Mouse (Mus musculus): ENCODE measurements around the gene Rgp1.
A peak's percentile ranks its signal among the peaks of the same experiment; 100 is the strongest.
"Not testable (repeated sequence)": the region's sequence is repeated elsewhere in the genome, so short reads cannot be mapped to it uniquely, and the experiment has no call there.

The Rgp1 gene

GRCm38 (mm10) chr4:43578376-43579204, at the start of gene Rgp1, which contains the start of gene Gba2:
Gene Rgp1, plus strand, starts transcription at chr4:43578715.
Gene Gba2, minus strand, starts transcription at chr4:43578873.
- DNase-seq (ENCODE audit: low spot score), result peak; percentile 64

GRCm38 (mm10) chr4:43530081-43530501, 48.4 kb upstream of the Rgp1 start:
- DNase-seq (ENCODE audit: low spot score), result no peak

GRCm38 (mm10) chr4:43530581-43530980, 47.9 kb upstream of the Rgp1 start:
- DNase-seq (ENCODE audit: low spot score), result peak; percentile 66

- no peak for DNase-seq (ENCODE audit: low spot score)
Measured at GRCm38 (mm10) chr4:43533270-43533669, 45.2 kb upstream of the Rgp1 start.

GRCm38 (mm10) chr4:43535628-43536027, 42.9 kb upstream of the Rgp1 start:
- no peak for DNase-seq (ENCODE audit: low spot score)

GRCm38 (mm10) chr4:43536031-43536430, 42.5 kb upstream of the Rgp1 start:
- DNase-seq (ENCODE audit: low spot score), result no peak

GRCm38 (mm10) chr4:43542044-43542443, 36.5 kb upstream of the Rgp1 start:
- DNase-seq (ENCODE audit: low spot score), result no peak

- no peak for DNase-seq (ENCODE audit: low spot score)
Measured at GRCm38 (mm10) chr4:43546375-43547047, 32.0 kb upstream of the Rgp1 start.

GRCm38 (mm10) chr4:43547160-43547559, 31.4 kb upstream of the Rgp1 start:
- DNase-seq (ENCODE audit: low spot score), result no peak

- no peak for DNase-seq (ENCODE audit: low spot score)
Measured at GRCm38 (mm10) chr4:43549055-43549454, 29.5 kb upstream of the Rgp1 start.

GRCm38 (mm10) chr4:43551854-43552253, 26.7 kb upstream of the Rgp1 start:
- not testable (repeated sequence) for DNase-seq (ENCODE audit: low spot score)

GRCm38 (mm10) chr4:43552437-43552836, 26.1 kb upstream of the Rgp1 start:
- no peak for DNase-seq (ENCODE audit: low spot score)

GRCm38 (mm10) chr4:43553891-43554290, 24.6 kb upstream of the Rgp1 start:
- DNase-seq (ENCODE audit: low spot score), result no peak

- DNase-seq (ENCODE audit: low spot score), result no peak
Measured at GRCm38 (mm10) chr4:43555926-43556325, 22.6 kb upstream of the Rgp1 start.

- no peak for DNase-seq (ENCODE audit: low spot score)
Measured at GRCm38 (mm10) chr4:43558028-43558630, 20.4 kb upstream of the Rgp1 start.

GRCm38 (mm10) chr4:43558631-43559356, 19.7 kb upstream of the Rgp1 start:
- no peak for DNase-seq (ENCODE audit: low spot score)

- DNase-seq (ENCODE audit: low spot score), result no peak
Measured at GRCm38 (mm10) chr4:43559519-43560242, 18.8 kb upstream of the Rgp1 start.

- DNase-seq (ENCODE audit: low spot score), result no peak
Measured at GRCm38 (mm10) chr4:43560243-43560611, 18.3 kb upstream of the Rgp1 start.

- no peak for DNase-seq (ENCODE audit: low spot score)
Measured at GRCm38 (mm10) chr4:43560976-43561375, 17.5 kb upstream of the Rgp1 start.

GRCm38 (mm10) chr4:43561436-43561996, 17.0 kb upstream of the Rgp1 start:
- DNase-seq (ENCODE audit: low spot score), result peak; percentile 29
